Mouse (Mus musculus) heart, embryonic 16.5 days (tissue): Measurements from ENCODE around the gene Dhfr. TPM values are rescaled to one million over a fixed set of nuclear protein-coding genes. Genes with fewer than 3 reads are reported as not detected.
"Not testable (repeated sequence)": the region's sequence is repeated elsewhere in the genome, so short reads cannot be mapped to it uniquely, and the experiment has no call there.

Experiments
- ATAC-seq: fragments of 200-750 bp; cut with Nextera tagmentation; replicated peaks from 2 replicates; pipeline ENCODE4 v1.8.0; 2017; ENCODE audit warnings: moderate number of reproducible peaks; ENCODE audit not compliant: insufficient read depth, low FRiP score; ENCODE audit errors: extremely low read depth
- H3K27ac ChIP-seq: fragments of 300-500 bp; sonication (generic); 2 replicates; pipeline ENCODE4 v1.5.1; 2014; ENCODE audit warnings: mild to moderate bottlenecking, low read length, control low read depth, moderate library complexity
- H3K27me3 ChIP-seq: fragments of 300-500 bp; sonication (generic); 2 replicates; pipeline ENCODE4 v1.6.1; 2014; ENCODE audit warnings: low read length, mixed read lengths; ENCODE audit not compliant: control insufficient read depth, insufficient read depth
- H3K36me3 ChIP-seq: fragments of 300-500 bp; sonication (generic); 2 replicates; pipeline ENCODE4 v1.6.1; 2014; ENCODE audit not compliant: control insufficient read depth, insufficient read depth
- H3K4me1 ChIP-seq: fragments of 300-500 bp; sonication (generic); 2 replicates; pipeline ENCODE4 v1.6.1; 2014; ENCODE audit warnings: low read length, mixed read lengths; ENCODE audit not compliant: control insufficient read depth, insufficient read depth
- H3K4me2 ChIP-seq: fragments of 300-500 bp; sonication (generic); 2 replicates; pipeline ENCODE4 v1.6.1; 2014; ENCODE audit warnings: low read depth, mild to moderate bottlenecking, control low read depth, low read length
- H3K4me3 ChIP-seq: fragments of 300-500 bp; sonication (generic); 2 replicates; pipeline ENCODE4 v1.5.1; 2014; ENCODE audit warnings: mild to moderate bottlenecking, control low read depth, low read length
- H3K9ac ChIP-seq: fragments of 300-500 bp; sonication (generic); 2 replicates; pipeline ENCODE4 v1.6.1; 2014; ENCODE audit warnings: low read length, control low read depth
- H3K9me3 ChIP-seq: fragments of 300-500 bp; sonication (generic); replicated peaks from 2 replicates; pipeline ENCODE4 v1.6.1; 2016; ENCODE audit warnings: low read length; ENCODE audit not compliant: control insufficient read depth
- WGBS: fragments of 180-500 bp; shearing (Covaris S2); extraction: QIAGEN DNeasy Blood & Tissue Kit; methylation state at CpG from one replicate; pipeline ENCODE4 v1.1.7; 2014; 5-methylcytosine and 5-hydroxymethylcytosine counted together
- polyA plus RNA-seq: library from polyadenylated mRNA; unstranded; fragments of >200 nt; fragmentation: Nextera tagmentation; extraction: Ambion mirVana; gene quantifications from 2 replicates; pipeline ENCODE4 v1.2.1, GENCODE M21; 2015

Dhfr gene
- polyA plus RNA-seq, 1 experiment from 2014 or later, result 11.8 TPM

GRCm38 (mm10) chr13:92357644-92358043 lies 3.1 kb downstream of the Dhfr start:
- WGBS, result 34% methylated on average over 2 of the region's 2 CpGs
- no peaks in the 10 kb centered on the region for H3K9me3 ChIP-seq
- no peaks in the 10 kb centered on the region for H3K27me3 ChIP-seq
- no peak for ATAC-seq
- no peak overlapping the region for H3K27ac ChIP-seq
- H3K9ac ChIP-seq, result no peak overlapping the region
- no peak overlapping the region for H3K4me3 ChIP-seq
- no peak overlapping the region for H3K4me2 ChIP-seq
- H3K36me3 ChIP-seq, result peaks cover 15% of the 10 kb centered on the region
- H3K4me1 ChIP-seq, result peaks cover 19% of the 10 kb centered on the region

DNA sequence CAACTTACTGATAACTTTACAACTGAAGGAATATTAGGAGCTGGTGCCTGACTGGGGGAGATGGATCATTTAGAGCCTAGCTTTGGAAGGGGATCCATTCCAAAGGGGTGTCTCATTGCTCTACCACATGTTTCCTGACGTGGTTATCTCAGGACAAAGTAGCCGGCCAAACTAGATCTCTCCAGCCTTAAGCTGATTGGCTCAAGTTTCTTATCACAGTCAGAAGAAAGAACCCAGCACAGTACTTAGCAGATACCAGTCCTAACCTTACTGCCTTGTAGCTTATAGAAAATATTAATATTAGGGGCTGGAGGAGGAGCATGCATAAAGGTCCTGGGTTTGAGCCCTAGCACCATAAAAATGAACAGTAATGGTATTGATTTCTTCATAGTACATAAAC lies 7.1 kb downstream of the Dhfr start:
- peaks cover 19% of the 10 kb centered on the region for H3K36me3 ChIP-seq
- H3K9me3 ChIP-seq, result no peaks in the 10 kb centered on the region
- no peak for ATAC-seq
- peaks cover under 1% of the 10 kb centered on the region; the same call in 1 of the 2 replicates for H3K4me1 ChIP-seq
- no peak overlapping the region for H3K4me2 ChIP-seq
- H3K4me3 ChIP-seq, result no peak overlapping the region
- H3K27me3 ChIP-seq, result no peaks in the 10 kb centered on the region
- H3K27ac ChIP-seq, result no peak overlapping the region
- no peak overlapping the region for H3K9ac ChIP-seq
- 38% methylated on average over 2 of the region's 2 CpGs for WGBS

GRCm38 (mm10) chr13:92365312-92365711 lies 10.8 kb downstream of the Dhfr start:
- ATAC-seq, result no peak
- H3K4me3 ChIP-seq, result no peak overlapping the region
- no peaks in the 10 kb centered on the region for H3K9me3 ChIP-seq
- H3K4me1 ChIP-seq, result no peaks in the 10 kb centered on the region
- H3K9ac ChIP-seq, result no peak overlapping the region
- H3K27me3 ChIP-seq, result no peaks in the 10 kb centered on the region
- no peak overlapping the region for H3K27ac ChIP-seq
- peaks cover 28% of the 10 kb centered on the region for H3K36me3 ChIP-seq
- WGBS, result 72% methylated on average over 4 of the region's 4 CpGs
- no peak overlapping the region for H3K4me2 ChIP-seq

GRCm38 (mm10) chr13:92370811-92371210 lies 16.3 kb downstream of the Dhfr start:
- Histone ChIP-seq H3K4me3 (no peak overlapping the region), H3K36me3 (peaks cover 26% of the 10 kb centered on the region), H3K27ac (no peak overlapping the region), H3K9ac (no peak overlapping the region), H3K9me3 (no peaks in the 10 kb centered on the region), H3K4me1 (no peaks in the 10 kb centered on the region), H3K27me3 (no peaks in the 10 kb centered on the region), H3K4me2 (no peak overlapping the region)
- no peak for ATAC-seq
- WGBS, result 86% methylated on average over 3 of the region's 3 CpGs

GRCm38 (mm10) chr13:92371466-92371865 lies 16.9 kb downstream of the Dhfr start:
- WGBS, result 97% methylated on average over 6 of the region's 6 CpGs
- H3K4me1 ChIP-seq, H3K4me2 ChIP-seq, H3K27ac ChIP-seq, H3K27me3 ChIP-seq, ATAC-seq, H3K4me3 ChIP-seq, H3K9me3 ChIP-seq, H3K9ac ChIP-seq: not testable (repeated sequence)
- H3K36me3 ChIP-seq, result peaks cover 22% of the 10 kb centered on the region

GRCm38 (mm10) chr13:92387367-92387766 lies 32.8 kb downstream of the Dhfr start:
- Histone ChIP-seq H3K27me3 (no peaks in the 10 kb centered on the region), H3K9ac (no peak overlapping the region), H3K27ac (no peak overlapping the region), H3K4me3 (no peak overlapping the region), H3K9me3 (no peaks in the 10 kb centered on the region), H3K36me3 (no peaks in the 10 kb centered on the region), H3K4me2 (no peak overlapping the region), H3K4me1 (no peaks in the 10 kb centered on the region)
- 72% methylated on average over 3 of the region's 3 CpGs for WGBS
- no peak for ATAC-seq

GRCm38 (mm10) chr13:92393047-92393661 lies 38.6 kb downstream of the Dhfr start:
- WGBS, result 70% methylated on average over 12 of the region's 12 CpGs
- ATAC-seq, result no peak
- H3K27ac ChIP-seq, result no peak overlapping the region

GRCm38 (mm10) chr13:92398491-92399384 lies 44.2 kb downstream of the Dhfr start:
- Histone ChIP-seq H3K27ac (no peak overlapping the region), H3K9ac (no peak overlapping the region), H3K9me3 (no peaks in the 10 kb centered on the region), H3K4me1 (no peaks in the 10 kb centered on the region), H3K4me3 (no peak overlapping the region), H3K4me2 (no peak overlapping the region), H3K27me3 (no peaks in the 10 kb centered on the region), H3K36me3 (no peaks in the 10 kb centered on the region)
- WGBS, result 63% methylated on average over 11 of the region's 11 CpGs
- ATAC-seq, result no peak

More at GRCm38 (mm10) chr13:92393047-92393661, 38.6 kb downstream of the Dhfr start:
- Histone ChIP-seq H3K4me2 (no peak overlapping the region), H3K27me3 (no peaks in the 10 kb centered on the region), H3K36me3 (no peaks in the 10 kb centered on the region), H3K9ac (no peak overlapping the region), H3K9me3 (no peaks in the 10 kb centered on the region), H3K4me1 (no peaks in the 10 kb centered on the region), H3K4me3 (no peak overlapping the region)

DNA sequence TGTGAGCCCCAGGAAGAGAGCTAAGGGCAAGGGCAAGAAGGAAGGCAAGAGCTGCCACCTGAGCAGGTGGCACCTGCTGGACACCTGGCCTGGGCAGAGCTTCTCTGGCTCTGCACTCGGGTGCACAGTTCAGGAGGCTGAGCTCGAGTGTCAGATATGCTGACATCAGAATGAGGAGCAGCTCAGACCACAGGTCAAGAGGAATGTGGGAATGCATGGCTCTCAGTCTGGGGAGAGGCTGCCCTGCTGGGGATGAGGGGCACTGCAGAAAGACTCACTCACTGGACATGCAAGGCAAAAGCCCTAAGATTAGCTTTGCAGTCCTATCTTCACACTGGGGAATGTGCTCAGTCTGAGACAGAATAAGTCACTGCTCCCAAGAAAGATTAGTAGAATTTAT lies 47.5 kb downstream of the Dhfr start:
- H3K9me3 ChIP-seq, result peaks cover 3% of the 10 kb centered on the region; the same call in 1 of the 2 replicates
- 29% methylated on average over 2 of the region's 2 CpGs for WGBS
- no peak for ATAC-seq
- no peak overlapping the region for H3K4me2 ChIP-seq
- no peaks in the 10 kb centered on the region for H3K27me3 ChIP-seq
- H3K27ac ChIP-seq, result no peak overlapping the region
- H3K36me3 ChIP-seq, result no peaks in the 10 kb centered on the region
- no peak overlapping the region for H3K9ac ChIP-seq
- no peak overlapping the region for H3K4me3 ChIP-seq
- no peaks in the 10 kb centered on the region for H3K4me1 ChIP-seq
